Comparison of ENCODE assay signal across 22 mouse cellular contexts in genomic region chr14:62721625-62722024, GRCm38 (mm10). TPM values are rescaled to one million over a fixed set of nuclear protein-coding genes. Genes with fewer than 3 reads are reported as not detected.
"Had no signal": no experiment of that assay in that cellular context is flagged by ENCODE, and none has a peak within 500 bp of the region (broad histone marks: within the 10 kb centered on the region; RNA-seq: fewer than 3 reads in every experiment).

No protein-coding gene starts in this region.

- H3K4me2 ChIP-seq: kidney, embryonic 15.5 days; limb, embryonic 13.5 days; midbrain, embryonic 12.5 days; neural tube, embryonic 13.5 days had no signal

- H3K27me3 ChIP-seq: kidney, embryonic 15.5 days; limb, embryonic 13.5 days; midbrain, embryonic 12.5 days; neural tube, embryonic 13.5 days had no signal

- ATAC-seq: midbrain, embryonic 16.5 days had no signal

- H3K27ac ChIP-seq: kidney, embryonic 15.5 days; limb, embryonic 13.5 days; liver, embryonic 14.5 days; midbrain, embryonic 12.5 days; neural tube, embryonic 13.5 days had no signal

- H3K9me3 ChIP-seq: kidney, embryonic 15.5 days; limb, embryonic 13.5 days; midbrain, embryonic 12.5 days; neural tube, embryonic 13.5 days had no signal

- H3K36me3 ChIP-seq: limb, embryonic 13.5 days; neural tube, embryonic 13.5 days had no signal

- DNase-seq: kidney, postnatal 14 days; layer of hippocampus, adult 9-11 months; layer of hippocampus, postnatal 36 days; left cerebral cortex, postnatal 4 days; lung, adult 18-20 months; retina, postnatal 1 day; right cerebral cortex, postnatal 4 days; spleen, adult 18-20 months; thymus, postnatal 36 days had no signal

- H3K4me3 ChIP-seq: kidney, embryonic 15.5 days; limb, embryonic 13.5 days; midbrain, embryonic 12.5 days; neural tube, embryonic 13.5 days had no signal

- H3K4me1 ChIP-seq: kidney, embryonic 15.5 days; limb, embryonic 13.5 days; midbrain, embryonic 12.5 days; neural tube, embryonic 13.5 days had no signal

- H3K9ac ChIP-seq: kidney, embryonic 15.5 days; limb, embryonic 13.5 days; liver, embryonic 14.5 days; midbrain, embryonic 12.5 days; neural tube, embryonic 13.5 days had no signal

RNA-seq across cellular contexts. Expression of gene Serpine3, which starts 58.2 kb away (rescaled TPM):
- total RNA-seq: megakaryocyte-erythroid progenitor cell, adult 5-6 weeks had no signal
- polyA plus RNA-seq: kidney, embryonic 15.5 days; large intestine, adult 2 months; limb, embryonic 13.5 days; liver, adult 2 months; liver, embryonic 14.5 days; lung, embryonic 16.5 days; midbrain, embryonic 12.5 days; midbrain, embryonic 16.5 days; neural tube, embryonic 13.5 days; stomach, embryonic 14.5 days; testis, adult 2 months; thymus, postnatal 0 days had no signal
